Mouse (Mus musculus): ENCODE data around the gene Tmem53. TPM values are rescaled to one million over a fixed set of nuclear protein-coding genes. Genes with fewer than 3 reads are reported as not detected.

Tmem53 gene
- polyA plus RNA-seq, 1 experiment from 2014 or later, result 8.3 TPM

DNA sequence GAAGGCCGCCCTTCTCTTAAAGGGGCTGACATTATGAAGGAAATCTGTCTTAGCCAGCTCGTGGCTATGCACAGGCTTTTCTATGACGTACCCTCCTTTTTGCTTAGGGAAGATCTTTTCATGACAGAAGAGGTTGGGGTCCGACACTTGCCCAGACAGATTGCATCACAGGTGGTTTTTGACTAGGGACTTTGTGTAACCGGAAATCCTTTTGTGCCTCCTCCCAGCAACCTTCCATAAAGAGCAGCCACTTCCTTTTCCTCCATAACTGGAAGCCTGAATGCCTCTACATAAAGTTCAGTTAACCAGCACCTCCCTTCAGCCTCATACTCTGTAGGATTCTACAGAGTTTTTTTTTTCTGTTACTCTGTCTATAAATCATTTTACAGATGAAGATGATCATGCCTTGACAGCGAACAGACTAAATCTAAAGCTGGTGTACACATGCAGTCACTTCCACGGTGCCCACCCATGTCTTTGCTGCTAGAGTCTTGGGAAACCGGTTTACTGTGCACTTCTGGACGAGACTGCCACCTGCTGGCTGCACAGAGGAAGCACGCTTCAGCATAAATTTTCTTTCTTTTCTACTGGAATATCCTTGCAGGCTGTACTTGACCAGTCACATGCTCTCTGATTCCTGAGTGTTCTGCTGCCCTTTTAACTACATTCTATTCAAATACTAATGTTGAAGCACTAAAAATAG, 33.1 kb upstream of the Tmem53 start:
- DNase-seq (ENCODE audit: low spot score) (peak; percentile 78), ATAC-seq (replicated peaks; ENCODE audit: low FRiP score, low TSS enrichment, low read depth) (peak; percentile 56; the same call in 1 of the 2 replicates)
- no peak overlapping the region for H3K9ac ChIP-seq (ENCODE audit: low read length)
- H3K27ac ChIP-seq (ENCODE audit: low read depth), result no peak overlapping the region
- H3K36me3 ChIP-seq (ENCODE audit: control insufficient read depth, insufficient read depth, low read length), result no peaks in the 10 kb centered on the region
- WGBS, result 38% methylated on average over 10 of the region's 10 CpGs
- 0 out of 2 replicates have a peak, but pooled peaks cover 3% of the 10 kb centered on the region for H3K4me1 ChIP-seq (replicated peaks; ENCODE audit: control insufficient read depth, insufficient read depth, low read length)
- H3K27me3 ChIP-seq (replicated peaks; ENCODE audit: control insufficient read depth, insufficient read depth, low read length), result no peaks in the 10 kb centered on the region
- H3K9me3 ChIP-seq (ENCODE audit: control insufficient read depth, low read length), result no peaks in the 10 kb centered on the region
- no peak overlapping the region for H3K4me2 ChIP-seq (ENCODE audit: low read length)
- no peak overlapping the region for H3K4me3 ChIP-seq (ENCODE audit: low read depth, low read length)

- Histone ChIP-seq H3K4me1 (replicated peaks; ENCODE audit: control insufficient read depth, insufficient read depth, low read length) (0 out of 2 replicates have a peak, but pooled peaks cover 3% of the 10 kb centered on the region), H3K36me3 (ENCODE audit: control insufficient read depth, insufficient read depth, low read length) (no peaks in the 10 kb centered on the region), H3K4me2 (ENCODE audit: low read length) (no peak overlapping the region), H3K27me3 (replicated peaks; ENCODE audit: control insufficient read depth, insufficient read depth, low read length) (no peaks in the 10 kb centered on the region), H3K9me3 (ENCODE audit: control insufficient read depth, low read length) (no peaks in the 10 kb centered on the region), H3K4me3 (ENCODE audit: low read depth, low read length) (no peak overlapping the region), H3K27ac (ENCODE audit: low read depth) (no peak overlapping the region), H3K9ac (ENCODE audit: low read length) (no peak overlapping the region)
- 77% methylated on average over 9 of the region's 9 CpGs for WGBS
- ATAC-seq (replicated peaks; ENCODE audit: low FRiP score, low TSS enrichment, low read depth) (no peak), DNase-seq (ENCODE audit: low spot score) (no peak)
These were observed 30.8 kb upstream of the Tmem53 start for GRCm38 (mm10) chr4:117220741-117221515.

DNA sequence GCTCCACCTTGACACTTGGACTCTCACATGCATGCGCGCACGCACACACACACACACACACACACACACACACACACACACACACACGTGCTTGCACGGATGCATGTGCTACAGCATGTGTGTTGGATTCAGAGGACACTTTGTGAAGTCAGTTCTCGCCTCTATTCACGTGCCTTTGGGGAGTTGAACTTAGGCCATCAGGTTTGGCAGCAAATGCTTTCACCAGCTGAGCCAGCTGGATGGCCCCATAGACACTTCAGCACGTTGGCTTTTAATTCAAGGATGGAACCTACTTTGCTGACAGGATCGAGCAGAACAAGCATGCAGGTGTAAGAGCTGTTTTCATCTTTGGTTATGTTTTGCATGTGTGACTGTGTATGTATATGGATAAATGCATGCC, 29.9 kb upstream of the Tmem53 start:
- no peak overlapping the region for H3K4me3 ChIP-seq (ENCODE audit: low read depth, low read length)
- no peaks in the 10 kb centered on the region for H3K9me3 ChIP-seq (ENCODE audit: control insufficient read depth, low read length)
- WGBS, result 86% methylated on average over 9 of the region's 9 CpGs
- no peak overlapping the region for H3K9ac ChIP-seq (ENCODE audit: low read length)
- H3K27me3 ChIP-seq (replicated peaks; ENCODE audit: control insufficient read depth, insufficient read depth, low read length), result no peaks in the 10 kb centered on the region
- no peaks in the 10 kb centered on the region for H3K36me3 ChIP-seq (ENCODE audit: control insufficient read depth, insufficient read depth, low read length)
- no peak for DNase-seq (ENCODE audit: low spot score)
- H3K27ac ChIP-seq (ENCODE audit: low read depth), result no peak overlapping the region
- no peak for ATAC-seq (replicated peaks; ENCODE audit: low FRiP score, low TSS enrichment, low read depth)
- 0 out of 2 replicates have a peak, but pooled peaks cover 3% of the 10 kb centered on the region for H3K4me1 ChIP-seq (replicated peaks; ENCODE audit: control insufficient read depth, insufficient read depth, low read length)
- H3K4me2 ChIP-seq (ENCODE audit: low read length), result no peak overlapping the region

DNA sequence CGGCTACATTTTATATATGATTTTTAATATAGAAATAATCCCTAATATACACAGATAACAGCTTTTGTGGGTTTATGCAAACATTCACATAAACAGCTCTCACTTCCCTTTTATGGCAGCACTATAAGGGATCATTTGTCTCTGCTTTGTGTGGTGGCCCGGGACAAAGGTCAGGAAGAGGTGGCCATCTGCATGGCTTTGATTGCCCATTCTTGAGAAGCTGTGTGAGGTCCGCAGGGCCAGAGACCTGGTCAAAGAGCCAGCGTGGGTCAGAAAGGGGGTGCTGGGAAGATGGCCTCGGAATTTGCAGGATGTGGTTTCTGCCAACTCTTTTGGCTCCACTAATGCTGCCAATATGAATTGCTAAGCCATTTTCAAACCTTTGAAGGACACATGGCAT, 28.8 kb upstream of the Tmem53 start:
- Histone ChIP-seq H3K9me3 (ENCODE audit: control insufficient read depth, low read length) (no peaks in the 10 kb centered on the region), H3K27me3 (replicated peaks; ENCODE audit: control insufficient read depth, insufficient read depth, low read length) (no peaks in the 10 kb centered on the region), H3K4me1 (replicated peaks; ENCODE audit: control insufficient read depth, insufficient read depth, low read length) (0 out of 2 replicates have a peak, but pooled peaks cover 3% of the 10 kb centered on the region), H3K4me3 (ENCODE audit: low read depth, low read length) (no peak overlapping the region), H3K4me2 (ENCODE audit: low read length) (no peak overlapping the region), H3K36me3 (ENCODE audit: control insufficient read depth, insufficient read depth, low read length) (no peaks in the 10 kb centered on the region), H3K27ac (ENCODE audit: low read depth) (no peak overlapping the region), H3K9ac (ENCODE audit: low read length) (no peak overlapping the region)
- DNase-seq (ENCODE audit: low spot score) (no peak), ATAC-seq (replicated peaks; ENCODE audit: low FRiP score, low TSS enrichment, low read depth) (no peak)
- 28% methylated on average over 5 of the region's 5 CpGs for WGBS

GRCm38 (mm10) chr4:117224122-117224521, 27.6 kb upstream of the Tmem53 start:
- Histone ChIP-seq H3K4me3 (ENCODE audit: low read depth, low read length) (no peak overlapping the region), H3K9me3 (ENCODE audit: control insufficient read depth, low read length) (no peaks in the 10 kb centered on the region), H3K9ac (ENCODE audit: low read length) (no peak overlapping the region), H3K27me3 (replicated peaks; ENCODE audit: control insufficient read depth, insufficient read depth, low read length) (no peaks in the 10 kb centered on the region), H3K36me3 (ENCODE audit: control insufficient read depth, insufficient read depth, low read length) (no peaks in the 10 kb centered on the region), H3K4me2 (ENCODE audit: low read length) (no peak overlapping the region), H3K27ac (ENCODE audit: low read depth) (no peak overlapping the region), H3K4me1 (replicated peaks; ENCODE audit: control insufficient read depth, insufficient read depth, low read length) (no peaks in the 10 kb centered on the region)
- 79% methylated on average over 8 of the region's 8 CpGs for WGBS
- DNase-seq (ENCODE audit: low spot score) (no peak), ATAC-seq (replicated peaks; ENCODE audit: low FRiP score, low TSS enrichment, low read depth) (no peak)

GRCm38 (mm10) chr4:117225250-117225649, 26.5 kb upstream of the Tmem53 start:
- DNase-seq (ENCODE audit: low spot score) (no peak), ATAC-seq (replicated peaks; ENCODE audit: low FRiP score, low TSS enrichment, low read depth) (no peak)
- H3K36me3 ChIP-seq (ENCODE audit: control insufficient read depth, insufficient read depth, low read length), result no peaks in the 10 kb centered on the region
- no peak overlapping the region for H3K9ac ChIP-seq (ENCODE audit: low read length)
- no peak overlapping the region for H3K4me2 ChIP-seq (ENCODE audit: low read length)
- no peaks in the 10 kb centered on the region for H3K9me3 ChIP-seq (ENCODE audit: control insufficient read depth, low read length)
- no peaks in the 10 kb centered on the region for H3K4me1 ChIP-seq (replicated peaks; ENCODE audit: control insufficient read depth, insufficient read depth, low read length)
- H3K4me3 ChIP-seq (ENCODE audit: low read depth, low read length), result no peak overlapping the region
- H3K27ac ChIP-seq (ENCODE audit: low read depth), result no peak overlapping the region
- H3K27me3 ChIP-seq (replicated peaks; ENCODE audit: control insufficient read depth, insufficient read depth, low read length), result no peaks in the 10 kb centered on the region

DNA sequence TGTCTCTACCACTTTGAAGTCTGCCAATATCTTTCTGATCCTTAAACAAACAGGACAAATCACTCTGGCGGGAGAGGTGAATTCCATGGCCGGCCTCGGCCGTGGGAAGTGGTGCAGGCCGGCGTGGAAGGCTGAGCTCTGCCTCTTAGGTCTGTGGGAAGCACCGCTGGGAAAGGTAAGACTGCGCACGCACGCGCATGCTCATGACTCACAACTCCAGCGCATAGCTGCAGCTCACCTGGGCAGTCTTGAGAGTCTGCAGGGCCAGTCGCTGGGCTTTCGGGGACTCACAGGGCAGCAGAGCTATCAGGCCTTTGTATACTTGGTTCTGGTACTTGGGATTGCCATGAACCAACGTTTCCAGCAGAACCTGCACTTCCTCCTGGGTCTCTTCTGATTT, 22.2 kb upstream of the Tmem53 start:
- Histone ChIP-seq H3K9me3 (ENCODE audit: control insufficient read depth, low read length) (no peaks in the 10 kb centered on the region), H3K27me3 (replicated peaks; ENCODE audit: control insufficient read depth, insufficient read depth, low read length) (no peaks in the 10 kb centered on the region), H3K4me2 (ENCODE audit: low read length) (no peak overlapping the region), H3K36me3 (ENCODE audit: control insufficient read depth, insufficient read depth, low read length) (no peaks in the 10 kb centered on the region), H3K27ac (ENCODE audit: low read depth) (no peak overlapping the region), H3K4me1 (replicated peaks; ENCODE audit: control insufficient read depth, insufficient read depth, low read length) (no peaks in the 10 kb centered on the region), H3K4me3 (ENCODE audit: low read depth, low read length) (no peak overlapping the region), H3K9ac (ENCODE audit: low read length) (no peak overlapping the region)
- WGBS, result 49% methylated on average over 15 of the region's 15 CpGs
- DNase-seq (ENCODE audit: low spot score) (no peak), ATAC-seq (replicated peaks; ENCODE audit: low FRiP score, low TSS enrichment, low read depth) (no peak)

GRCm38 (mm10) chr4:117230331-117230730, 21.4 kb upstream of the Tmem53 start:
- no peak overlapping the region for H3K4me3 ChIP-seq (ENCODE audit: low read depth, low read length)
- H3K27ac ChIP-seq (ENCODE audit: low read depth), result no peak overlapping the region
- no peaks in the 10 kb centered on the region for H3K36me3 ChIP-seq (ENCODE audit: control insufficient read depth, insufficient read depth, low read length)
- 57% methylated on average over 10 of the region's 10 CpGs for WGBS
- H3K4me1 ChIP-seq (replicated peaks; ENCODE audit: control insufficient read depth, insufficient read depth, low read length), result no peaks in the 10 kb centered on the region
- H3K9ac ChIP-seq (ENCODE audit: low read length), result no peak overlapping the region
- no peaks in the 10 kb centered on the region for H3K9me3 ChIP-seq (ENCODE audit: control insufficient read depth, low read length)
- ATAC-seq (replicated peaks; ENCODE audit: low FRiP score, low TSS enrichment, low read depth), result no peak
- H3K27me3 ChIP-seq (replicated peaks; ENCODE audit: control insufficient read depth, insufficient read depth, low read length), result no peaks in the 10 kb centered on the region
- DNase-seq (ENCODE audit: low spot score), result no peak
- H3K4me2 ChIP-seq (ENCODE audit: low read length), result no peak overlapping the region
